Mouse (Mus musculus) neural tube, embryonic 13.5 days (tissue): ENCODE data around the gene Fbxl19. TPM values are rescaled to one million over a fixed set of nuclear protein-coding genes. Genes with fewer than 3 reads are reported as not detected.
"Not testable (repeated sequence)": the region's sequence is repeated elsewhere in the genome, so short reads cannot be mapped to it uniquely, and the experiment has no call there.

Source experiments
- ATAC-seq: fragments of 200-750 bp; cut with Nextera tagmentation; 2 replicates; pipeline ENCODE4 v1.8.0; 2017; ENCODE audit warnings: low read depth, mild to moderate bottlenecking, moderate TSS enrichment, moderate library complexity
- H3K27ac ChIP-seq: fragments of 300-500 bp; sonication (generic); replicated peaks from 2 replicates; pipeline ENCODE4 v1.5.1; 2015; ENCODE audit warnings: moderate library complexity, mild to moderate bottlenecking, inconsistent platforms
- H3K27me3 ChIP-seq: fragments of 300-500 bp; sonication (generic); 2 replicates; pipeline ENCODE4 v1.6.1; 2015; ENCODE audit warnings: mild to moderate bottlenecking, inconsistent platforms
- H3K36me3 ChIP-seq: fragments of 300-500 bp; sonication (generic); 2 replicates; pipeline ENCODE4 v1.6.1; 2015; ENCODE audit warnings: mild to moderate bottlenecking, inconsistent platforms
- H3K4me1 ChIP-seq: fragments of 300-500 bp; sonication (generic); replicated peaks from 2 replicates; pipeline ENCODE4 v1.6.1; 2015; ENCODE audit warnings: inconsistent platforms
- H3K4me2 ChIP-seq: fragments of 300-500 bp; sonication (generic); 2 replicates; pipeline ENCODE4 v1.6.1; 2015; ENCODE audit warnings: inconsistent platforms, mild to moderate bottlenecking, moderate library complexity
- H3K4me3 ChIP-seq: fragments of 300-500 bp; sonication (generic); 2 replicates; pipeline ENCODE4 v1.5.1; 2015; ENCODE audit warnings: mild to moderate bottlenecking, inconsistent platforms
- H3K9ac ChIP-seq: fragments of 300-500 bp; sonication (generic); 2 replicates; pipeline ENCODE4 v1.6.1; 2015; ENCODE audit warnings: moderate library complexity, mild to moderate bottlenecking, inconsistent platforms
- H3K9me3 ChIP-seq: fragments of 300-500 bp; sonication (generic); 2 replicates; pipeline ENCODE4 v1.6.1; 2016; ENCODE audit warnings: inconsistent platforms
- WGBS: fragments of 180-500 bp; shearing (Covaris S2); methylation state at CpG from one replicate; pipeline ENCODE4 v1.1.7; 2015; 5-methylcytosine and 5-hydroxymethylcytosine counted together
- polyA plus RNA-seq: library from polyadenylated mRNA; unstranded; fragments of >200 nt; fragmentation: Nextera tagmentation; extraction: Ambion mirVana; gene quantifications from 2 replicates; pipeline ENCODE4 v1.2.1, GENCODE M21; 2015

Fbxl19 gene
- polyA plus RNA-seq, 1 experiment from 2014 or later: 8.8 TPM

GRCm38 (mm10) chr7:127711031-127711430, 33.3 kb upstream of the Fbxl19 start:
- whole genome bisulfite sequencing: 92% methylated on average over 3 of the region's 3 CpGs
- H3K4me2 ChIP-seq: no peak overlapping the region

GRCm38 (mm10) chr7:127711456-127711855, 32.9 kb upstream of the Fbxl19 start:
- peaks cover 38% of the 10 kb centered on the region for H3K4me1 ChIP-seq
- ATAC-seq: no peak
- WGBS: 78% methylated on average over 3 of the region's 3 CpGs

More at GRCm38 (mm10) chr7:127711031-127711430, 33.3 kb upstream of the Fbxl19 start:
- no peak overlapping the region for H3K27ac ChIP-seq
- ATAC-seq: no peak
- H3K4me1 ChIP-seq: peaks cover 41% of the 10 kb centered on the region
- H3K4me3 ChIP-seq: no peak overlapping the region
- H3K27me3 ChIP-seq: no peaks in the 10 kb centered on the region
- no peaks in the 10 kb centered on the region for H3K9me3 ChIP-seq
- peaks cover 9% of the 10 kb centered on the region for H3K36me3 ChIP-seq
- no peak overlapping the region for H3K9ac ChIP-seq

DNA sequence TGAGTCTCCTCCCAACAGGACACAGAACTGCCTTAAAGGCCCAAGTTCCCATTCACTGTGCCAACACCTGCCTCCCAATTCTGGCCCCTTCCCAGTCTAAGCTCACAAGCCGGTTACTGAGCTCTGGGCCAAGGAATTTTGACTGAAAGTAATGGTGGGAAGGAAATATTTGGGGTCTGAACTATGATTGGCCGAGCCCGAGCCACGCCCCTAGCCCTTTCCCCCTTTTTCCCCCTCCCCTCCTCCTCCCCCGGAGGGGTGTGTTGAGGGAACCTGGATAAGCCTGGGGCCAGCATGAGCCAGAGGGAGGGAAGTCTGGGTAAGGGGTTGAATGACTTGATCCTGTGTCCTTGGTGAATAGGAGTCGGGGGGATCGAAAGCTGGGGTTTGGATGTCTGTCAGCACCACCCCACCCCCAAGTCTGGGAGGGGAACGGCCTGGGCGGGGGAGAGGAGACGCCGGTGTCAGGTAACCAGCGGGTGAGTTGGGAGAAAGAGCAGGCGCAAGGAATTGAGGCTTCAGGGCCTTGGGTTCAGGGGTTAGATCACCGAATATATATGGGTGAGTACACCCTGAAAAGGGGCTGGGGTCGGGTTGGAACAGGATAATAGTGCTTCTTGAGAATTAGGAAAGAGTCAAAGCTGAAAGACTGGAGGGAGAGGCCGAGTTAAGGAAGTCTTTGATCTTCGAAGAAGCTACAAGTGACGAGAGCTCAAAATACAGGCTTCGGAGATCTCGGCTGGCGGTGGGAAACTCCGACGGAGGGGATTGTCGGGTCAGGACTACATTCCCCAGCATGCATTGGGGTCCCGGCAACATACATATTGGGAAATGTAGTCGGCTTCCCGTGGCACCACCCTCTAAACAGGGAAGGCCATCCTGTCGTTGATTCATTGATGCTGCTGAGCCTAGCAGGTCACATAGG, 31.6 kb upstream of the Fbxl19 start, which contains the start of gene Ctf1:
Ctf1 (plus strand) TSS at position 276 of the 925 bp plus-strand sequence.
- H3K27me3 ChIP-seq: 0 out of 2 replicates have a peak, but pooled peaks cover 3% of the 10 kb centered on the region
- H3K9me3 ChIP-seq: no peaks in the 10 kb centered on the region
- peak; percentile 62 for ATAC-seq
- H3K36me3 ChIP-seq: no peaks in the 10 kb centered on the region
- H3K27ac ChIP-seq: peak within 1 kb of the TSS; percentile 65
- H3K4me2 ChIP-seq: peak within 1 kb of the TSS; percentile 62
- H3K4me1 ChIP-seq: peaks cover 33% of the 10 kb centered on the region
- peak within 1 kb of the TSS; percentile 56 for H3K9ac ChIP-seq
- peak within 1 kb of the TSS; percentile 35 for H3K4me3 ChIP-seq
- whole genome bisulfite sequencing: under 1% methylated on average over 28 of the region's 28 CpGs

More at GRCm38 (mm10) chr7:127711456-127711855, 32.9 kb upstream of the Fbxl19 start:
- Histone ChIP-seq H3K27me3 (no peaks in the 10 kb centered on the region), H3K9ac (no peak overlapping the region), H3K4me2 (no peak overlapping the region), H3K27ac (no peak overlapping the region), H3K9me3 (no peaks in the 10 kb centered on the region), H3K4me3 (no peak overlapping the region), H3K36me3 (peaks cover 5% of the 10 kb centered on the region)

DNA sequence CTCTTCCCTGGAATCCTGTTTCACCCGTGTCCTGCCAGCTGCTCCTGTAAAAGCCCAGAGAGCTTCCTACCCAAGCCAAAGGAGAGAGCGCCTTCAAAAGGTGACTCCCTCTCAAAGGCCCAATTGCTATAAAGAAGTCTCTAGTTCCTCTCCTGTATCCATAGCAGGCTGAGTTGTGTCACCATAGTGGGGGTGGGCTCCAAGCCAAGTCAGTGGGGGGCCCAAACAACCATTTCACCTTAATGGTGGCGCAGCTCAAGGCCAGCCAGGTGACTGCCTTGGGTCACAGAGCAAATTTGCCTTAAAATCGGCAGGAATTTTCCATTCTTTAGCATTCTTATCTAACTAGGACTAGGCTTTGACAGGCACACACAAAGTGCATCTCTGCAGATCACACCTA, 29.5 kb upstream of the Fbxl19 start:
- Histone ChIP-seq H3K4me2 (no peak overlapping the region), H3K4me1 (peaks cover 21% of the 10 kb centered on the region), H3K27me3 (0 out of 2 replicates have a peak, but pooled peaks cover 3% of the 10 kb centered on the region), H3K9me3 (no peaks in the 10 kb centered on the region), H3K27ac (no peak overlapping the region), H3K9ac (no peak overlapping the region), H3K4me3 (no peak overlapping the region), H3K36me3 (no peaks in the 10 kb centered on the region)
- no peak for ATAC-seq
- 90% methylated on average over 4 of the region's 4 CpGs for WGBS

- Histone ChIP-seq H3K27ac (no peak overlapping the region), H3K4me3 (peak overlapping the region; percentile 35), H3K9ac (peak overlapping the region; percentile 66), H3K36me3 (no peaks in the 10 kb centered on the region), H3K4me1 (peaks cover 21% of the 10 kb centered on the region), H3K4me2 (peak overlapping the region; percentile 62), H3K9me3 (no peaks in the 10 kb centered on the region), H3K27me3 (0 out of 2 replicates have a peak, but pooled peaks cover 3% of the 10 kb centered on the region)
- no peak for ATAC-seq
- WGBS: under 1% methylated on average over 41 of the region's 41 CpGs
Measured at GRCm38 (mm10) chr7:127716992-127717391, 27.4 kb upstream of the Fbxl19 start.

DNA sequence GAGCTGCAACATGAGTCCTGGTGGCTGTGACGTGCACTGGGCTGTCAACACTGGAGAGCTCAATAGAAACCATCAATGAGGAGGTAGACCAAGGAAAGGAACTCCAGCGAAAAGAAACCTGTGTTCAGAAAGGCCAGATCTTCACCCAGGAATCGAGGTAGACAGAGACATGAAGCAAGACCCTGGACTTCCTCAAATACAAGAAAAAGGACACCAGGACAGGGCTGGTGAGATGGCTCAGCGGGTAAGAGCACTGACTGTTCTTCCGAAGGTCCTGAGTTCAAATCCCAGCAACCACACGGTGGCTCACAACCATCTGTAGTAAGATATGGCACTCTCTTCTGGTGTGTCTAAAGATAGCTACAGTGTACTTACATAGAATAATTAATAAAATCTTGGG, 26.0 kb upstream of the Fbxl19 start:
- Histone ChIP-seq H3K27ac (no peak overlapping the region), H3K4me1 (peaks cover 10% of the 10 kb centered on the region), H3K9me3 (no peaks in the 10 kb centered on the region), H3K4me3 (no peak overlapping the region), H3K9ac (no peak overlapping the region), H3K4me2 (no peak overlapping the region), H3K36me3 (no peaks in the 10 kb centered on the region), H3K27me3 (0 out of 2 replicates have a peak, but pooled peaks cover 3% of the 10 kb centered on the region)
- 92% methylated on average over 6 of the region's 6 CpGs for WGBS
- no peak for ATAC-seq

DNA sequence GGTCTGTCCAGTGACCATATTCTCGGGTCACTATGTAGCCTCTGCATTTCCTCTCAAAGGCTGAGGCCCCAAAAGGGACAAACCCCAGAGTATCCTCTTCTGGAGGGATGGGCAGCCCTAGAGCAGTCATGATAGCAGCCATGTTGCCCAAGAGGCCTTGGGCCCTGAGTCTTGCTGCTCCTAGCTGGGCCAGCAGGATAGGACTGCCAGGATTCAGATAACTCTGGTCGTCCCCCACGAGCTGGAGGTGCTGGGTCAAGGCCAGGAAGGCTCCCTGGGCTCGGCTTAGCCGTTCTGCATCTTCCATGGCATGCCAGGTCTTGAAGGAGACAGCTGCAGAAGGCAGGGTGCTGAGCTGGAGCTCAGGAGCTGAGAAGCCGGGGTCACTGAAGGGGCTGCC, 25.1 kb upstream of the Fbxl19 start:
- Histone ChIP-seq H3K27ac (no peak overlapping the region), H3K9me3 (no peaks in the 10 kb centered on the region), H3K4me3 (no peak overlapping the region), H3K36me3 (no peaks in the 10 kb centered on the region), H3K4me1 (peaks cover 8% of the 10 kb centered on the region), H3K4me2 (no peak overlapping the region), H3K9ac (no peak overlapping the region), H3K27me3 (0 out of 2 replicates have a peak, but pooled peaks cover 3% of the 10 kb centered on the region)
- ATAC-seq: no peak
- 89% methylated on average over 6 of the region's 6 CpGs for WGBS

- no peak overlapping the region for H3K27ac ChIP-seq
- H3K4me3 ChIP-seq: no peak overlapping the region
- no peak overlapping the region for H3K9ac ChIP-seq
- 41% methylated on average over 2 of the region's 2 CpGs for WGBS
- no peaks in the 10 kb centered on the region for H3K4me1 ChIP-seq
- no peaks in the 10 kb centered on the region for H3K9me3 ChIP-seq
- no peaks in the 10 kb centered on the region for H3K27me3 ChIP-seq
- no peak overlapping the region for H3K4me2 ChIP-seq
- no peak for ATAC-seq
- H3K36me3 ChIP-seq: no peaks in the 10 kb centered on the region
Measured at GRCm38 (mm10) chr7:127725490-127725889, 18.9 kb upstream of the Fbxl19 start.

DNA sequence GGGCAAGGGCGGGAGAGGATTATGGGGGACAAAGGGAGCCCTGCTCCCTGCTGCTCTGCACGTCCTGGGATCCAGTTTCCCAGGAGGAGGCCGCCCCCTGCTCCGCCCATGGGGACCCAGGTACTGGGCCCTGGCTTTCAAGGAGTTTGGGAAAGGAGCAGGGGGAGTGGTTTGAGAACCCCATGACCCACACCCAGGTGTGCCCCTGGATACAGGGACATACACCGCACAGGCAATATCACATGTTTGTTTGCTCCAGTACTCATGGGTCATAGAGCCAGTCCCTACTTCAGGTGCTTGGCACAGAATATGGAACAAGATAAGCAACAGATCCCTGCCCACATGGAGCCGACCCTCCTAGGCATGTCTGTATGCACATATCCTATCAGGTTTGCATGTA, 18.4 kb upstream of the Fbxl19 start:
- Histone ChIP-seq H3K4me1 (no peaks in the 10 kb centered on the region), H3K27ac (no peak overlapping the region), H3K36me3 (no peaks in the 10 kb centered on the region), H3K4me3 (no peak overlapping the region), H3K27me3 (no peaks in the 10 kb centered on the region), H3K9ac (no peak overlapping the region), H3K9me3 (no peaks in the 10 kb centered on the region), H3K4me2 (no peak overlapping the region)
- no peak for ATAC-seq
- WGBS: 61% methylated on average over 6 of the region's 6 CpGs

DNA sequence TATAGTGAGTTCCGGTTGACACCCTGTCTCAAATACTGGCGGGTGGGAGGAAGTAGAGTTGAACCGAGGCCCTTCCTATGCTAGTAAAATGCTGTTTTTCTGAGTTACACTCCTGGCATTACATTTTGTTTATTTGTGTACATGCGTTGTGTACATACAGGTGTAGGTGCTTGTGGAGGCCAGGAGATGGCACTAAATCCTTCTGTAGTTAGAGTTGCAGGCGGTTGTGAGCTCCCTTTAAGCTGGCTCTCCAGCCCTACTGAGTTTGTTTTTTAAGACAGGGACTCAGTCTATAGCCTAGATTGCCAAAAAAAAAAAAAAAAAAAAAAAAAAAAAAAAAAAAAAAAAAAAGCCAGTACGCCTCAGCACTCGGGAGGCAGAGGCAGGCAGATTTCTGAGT, 16.4 kb upstream of the Fbxl19 start:
- Histone ChIP-seq H3K27ac (no peak overlapping the region), H3K9ac (no peak overlapping the region), H3K4me2 (no peak overlapping the region), H3K4me1 (no peaks in the 10 kb centered on the region), H3K27me3 (no peaks in the 10 kb centered on the region), H3K36me3 (no peaks in the 10 kb centered on the region), H3K9me3 (no peaks in the 10 kb centered on the region), H3K4me3 (no peak overlapping the region)
- 88% methylated on average over 7 of the region's 7 CpGs for WGBS
- no peak for ATAC-seq

DNA sequence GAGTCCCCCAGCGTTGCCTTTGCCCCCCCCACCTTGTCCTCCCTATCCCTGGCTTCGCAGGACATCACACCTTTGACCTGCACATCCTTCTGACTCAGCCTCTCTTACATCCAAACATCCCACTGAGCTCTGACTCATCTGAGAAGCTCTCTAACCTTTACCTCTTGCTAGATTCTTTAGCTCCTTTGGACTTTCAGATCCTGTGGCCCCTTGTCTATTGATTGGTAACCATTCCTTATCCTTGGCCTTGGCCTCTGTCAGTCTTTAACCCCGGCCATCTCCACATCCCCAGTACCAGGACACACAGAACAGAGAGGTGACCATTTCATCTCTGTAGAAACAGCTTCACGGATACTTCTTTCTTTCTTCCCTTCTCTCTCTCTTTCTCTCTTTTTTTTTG, 14.2 kb upstream of the Fbxl19 start:
- no peak for ATAC-seq
- no peaks in the 10 kb centered on the region for H3K9me3 ChIP-seq

GRCm38 (mm10) chr7:127732066-127732465, 12.3 kb upstream of the Fbxl19 start, which contains the start of gene Ctf2:
TSS of gene Ctf2 (minus strand) at chr7:127732166.
- H3K4me3 ChIP-seq, ATAC-seq: not testable (repeated sequence)
- WGBS: no CpG with 5 or more reads among the region's 5 CpGs

More for the DNA sequence above, 14.2 kb upstream of the Fbxl19 start:
- no peak overlapping the region for H3K4me3 ChIP-seq
- H3K27me3 ChIP-seq: no peaks in the 10 kb centered on the region
- H3K36me3 ChIP-seq: no peaks in the 10 kb centered on the region
- 62% methylated on average over 4 of the region's 4 CpGs for WGBS
- H3K4me1 ChIP-seq: no peaks in the 10 kb centered on the region
- no peak overlapping the region for H3K4me2 ChIP-seq
- no peak overlapping the region for H3K9ac ChIP-seq
- H3K27ac ChIP-seq: no peak overlapping the region

More at GRCm38 (mm10) chr7:127732066-127732465, 12.3 kb upstream of the Fbxl19 start, which contains the start of gene Ctf2:
- H3K9me3 ChIP-seq, H3K4me1 ChIP-seq, H3K9ac ChIP-seq, H3K36me3 ChIP-seq, H3K27me3 ChIP-seq, H3K4me2 ChIP-seq, H3K27ac ChIP-seq: not testable (repeated sequence)
